Mouse (Mus musculus) CH12.LX (cell line): ENCODE measurements around the gene Gpsm1. TPM values are rescaled to one million over a fixed set of nuclear protein-coding genes. Genes with fewer than 3 reads are reported as not detected.
A peak's percentile ranks its signal among the peaks of the same experiment; 100 is the strongest.

ENCODE experiments used
- DNase-seq: peaks from one replicate; pipeline ENCODE4 v3.0.0-alpha.2; 2013; ENCODE audit errors: extremely low read depth
- H3K27ac ChIP-seq: 2 replicates; pipeline ENCODE4 v1.5.1; 2012; ENCODE audit warnings: low read depth, mild to moderate bottlenecking, control low read depth, moderate library complexity; ENCODE audit not compliant: insufficient read depth
- H3K27me3 ChIP-seq: replicated peaks from 2 replicates; pipeline ENCODE3; 2012; ENCODE audit warnings: inconsistent platforms
- H3K36me3 ChIP-seq, 2 experiments: replicated peaks in 1 of 2; 2 replicates each; pipeline versions ENCODE3 to v1.6.1; 2012; ENCODE audit warnings: inconsistent platforms in 1 of 2, low read length in 1 of 2, mild to moderate bottlenecking in 1 of 2, mixed read lengths in 1 of 2, moderate library complexity in 1 of 2; ENCODE audit not compliant: control insufficient read depth in 1 of 2, insufficient read depth in 1 of 2
- H3K4me1 ChIP-seq, 2 experiments: 2 replicates each; pipeline ENCODE4 v1.6.1; 2012; ENCODE audit warnings: inconsistent platforms in 1 of 2, moderate library complexity in 1 of 2; ENCODE audit not compliant: insufficient read depth in 2 of 2, control insufficient read depth in 1 of 2
- H3K4me2 ChIP-seq: 2 replicates; pipeline ENCODE4 v1.6.1; 2012; ENCODE audit warnings: low read depth, mild to moderate bottlenecking, control low read depth; ENCODE audit not compliant: poor library complexity, insufficient read depth, severe bottlenecking
- H3K4me3 ChIP-seq, 3 experiments: fragments of 150-350 bp in 1 of 3; sonication (generic) in 1 of 3; replicated peaks in 1 of 3; 2 replicates each; pipeline versions ENCODE3 to v1.5.1; 2011 to 2012; ENCODE audit warnings: low read depth in 2 of 3, low read length in 2 of 3, mild to moderate bottlenecking in 2 of 3, moderate library complexity in 2 of 3, control low read depth in 1 of 3, improper control_type of control experiment in 1 of 3, inconsistent platforms in 1 of 3, mixed read lengths in 1 of 3; ENCODE audit not compliant: poor library complexity in 1 of 3
- H3K79me2 ChIP-seq: replicated peaks from 2 replicates; pipeline ENCODE4 v1.6.1; 2012; ENCODE audit warnings: mild to moderate bottlenecking, moderate library complexity; ENCODE audit not compliant: control insufficient read depth, poor library complexity, insufficient read depth, severe bottlenecking; ENCODE audit errors: extremely low read depth
- H3K9ac ChIP-seq: 2 replicates; pipeline ENCODE4 v1.6.1; 2012; ENCODE audit warnings: low read depth, mild to moderate bottlenecking, control low read depth, moderate library complexity; ENCODE audit not compliant: insufficient read depth
- H3K9me3 ChIP-seq: replicated peaks from 2 replicates; pipeline ENCODE3; 2012; ENCODE audit warnings: low read length, inconsistent platforms, mixed read lengths
- BHLHE40 ChIP-seq: IDR thresholded peaks from 2 replicates; pipeline ENCODE4 v1.6.1; 2011; ENCODE audit warnings: mild to moderate bottlenecking, low read depth, low read length, improper control_type of control experiment
- CHD1 ChIP-seq: IDR thresholded peaks from 2 replicates; pipeline ENCODE4 v1.6.1; 2012; ENCODE audit warnings: low read depth, low read length, improper control_type of control experiment, inconsistent platforms
- ETS1 ChIP-seq: conservative IDR thresholded peaks from 2 replicates; pipeline ENCODE4 v1.6.1; 2012; ENCODE audit warnings: low read depth, mild to moderate bottlenecking, inconsistent platforms, low read length, improper control_type of control experiment, moderate library complexity
- HCFC1 ChIP-seq: IDR thresholded peaks from 2 replicates; pipeline ENCODE4 v1.6.1; 2012; ENCODE audit warnings: low read depth, mild to moderate bottlenecking, inconsistent platforms, low read length, improper control_type of control experiment
- KAT2A ChIP-seq: IDR thresholded peaks from 2 replicates; pipeline ENCODE4 v1.6.1; 2012; ENCODE audit warnings: low read length, improper control_type of control experiment, inconsistent platforms; ENCODE audit not compliant: insufficient replicate concordance
- MAX ChIP-seq: IDR thresholded peaks from 2 replicates; pipeline ENCODE4 v1.6.1; 2011; ENCODE audit warnings: low read length, improper control_type of control experiment
- MYC ChIP-seq: IDR thresholded peaks from 2 replicates; pipeline ENCODE4 v1.6.1; 2011; ENCODE audit warnings: low read depth, mild to moderate bottlenecking, improper control_type of control experiment, low read length
- PAX5 ChIP-seq: IDR thresholded peaks from 2 replicates; pipeline ENCODE4 v1.6.1; 2012; ENCODE audit warnings: low read length, inconsistent platforms, mixed read lengths
- POLR2A ChIP-seq: IDR thresholded peaks from 2 replicates; pipeline ENCODE4 v1.6.1; 2011; ENCODE audit warnings: low read depth, mild to moderate bottlenecking, improper control_type of control experiment, low read length
- RAD21 ChIP-seq: IDR thresholded peaks from 2 replicates; pipeline ENCODE4 v1.6.1; 2011; ENCODE audit warnings: low read depth, mild to moderate bottlenecking, low read length, improper control_type of control experiment, moderate library complexity
- SIN3A ChIP-seq: IDR thresholded peaks from 2 replicates; pipeline ENCODE4 v1.6.1; 2012; ENCODE audit warnings: low read length, improper control_type of control experiment, inconsistent platforms
- TBP ChIP-seq: conservative IDR thresholded peaks from 2 replicates; pipeline ENCODE4 v1.6.1; 2011; ENCODE audit warnings: low read depth, low read length, improper control_type of control experiment
- TCF12 ChIP-seq: IDR thresholded peaks from 2 replicates; pipeline ENCODE4 v1.6.1; 2014; ENCODE audit warnings: low read depth, mild to moderate bottlenecking, inconsistent platforms, low read length, improper control_type of control experiment
- UBTF ChIP-seq: IDR thresholded peaks from 2 replicates; pipeline ENCODE4 v1.6.1; 2012; ENCODE audit warnings: low read depth, mild to moderate bottlenecking, inconsistent platforms, low read length, improper control_type of control experiment, moderate library complexity
- ZC3H11A ChIP-seq: IDR thresholded peaks from 2 replicates; pipeline ENCODE4 v1.6.1; 2012; ENCODE audit warnings: low read depth, mild to moderate bottlenecking, inconsistent platforms, low read length, improper control_type of control experiment
- ZKSCAN1 ChIP-seq: IDR thresholded peaks from 2 replicates; pipeline ENCODE4 v1.6.1; 2012; ENCODE audit warnings: low read depth, inconsistent platforms, low read length, improper control_type of control experiment, borderline replicate concordance
- ZMIZ1 ChIP-seq: IDR thresholded peaks from 2 replicates; pipeline ENCODE4 v1.6.1; 2012; ENCODE audit warnings: low read depth, mild to moderate bottlenecking, inconsistent platforms, low read length, improper control_type of control experiment
- dilution Hi-C: fragments of 300-500 bp; cut with MboI; formaldehyde crosslinking; loops from 2 replicates; pipeline ENCODE4 v1.14.3; 2020; ENCODE audit warnings: low sequenced_read_pairs; ENCODE audit not compliant: extremely low pct_unique_long_range_greater_than_20kb, extremely low pct_ligation_motif_present
- in situ Hi-C: fragments of 300-500 bp; cut with MboI; formaldehyde crosslinking; loops from 3 replicates; pipeline ENCODE4 v1.14.3; 2019; ENCODE audit warnings: low sequenced_read_pairs, low pct_ligation_motif_present, low pct_unique_long_range_greater_than_20kb, mixed read lengths
- polyA plus RNA-seq: library from polyadenylated mRNA; unstranded; fragments of >175 nt; gene quantifications from 2 replicates; pipeline ENCODE4 v1.2.1, GENCODE M21; 2012; ENCODE audit warnings: low read depth; ENCODE audit not compliant: insufficient read length
- total RNA-seq, 2 experiments: library from RNA; depleted of rRNA; stranded (reverse); fragments of 300-350 nt in 1 of 2; fragments of >200 nt in 1 of 2; gene quantifications; 2 replicates each; pipeline ENCODE4 v1.2.3; 2012 to 2014

Gene Gpsm1
- total and polyA plus RNA-seq, 3 experiments = 3.2 to 8.1 (median 3.6) TPM

- dilution Hi-C loops = no loop called here
- no peaks in the 10 kb centered on the region for H3K79me2 ChIP-seq
- H3K27me3 ChIP-seq = peaks cover 49% of the 10 kb centered on the region
- peaks cover 14 to 30% of the 10 kb centered on the region in 2 experiments for H3K4me1 ChIP-seq
- H3K4me3 ChIP-seq = no peak overlapping the region
- H3K36me3 ChIP-seq = no peaks in the 10 kb centered on the region
- no peaks in the 10 kb centered on the region for H3K9me3 ChIP-seq
- no peak overlapping the region for H3K27ac ChIP-seq
- H3K4me2 ChIP-seq = no peak overlapping the region
- no peak overlapping the region for H3K9ac ChIP-seq
- DNase-seq = no peak
- TF ChIP-seq KAT2A (no peak), MYC (no peak), ZMIZ1 (no peak)
- in situ Hi-C loops = no loop called here
These were observed 1.9 kb upstream of the Gpsm1 start for GRCm38 (mm10) chr2:26313394-26313793.

GRCm38 (mm10) chr2:26314281-26315071 lies 839 bp upstream of the Gpsm1 start:
- in situ Hi-C loops (no loop called here), dilution Hi-C loops (no loop called here)
- Histone ChIP-seq H3K79me2 (no peaks in the 10 kb centered on the region), H3K36me3 (no peaks in the 10 kb centered on the region), H3K4me3 (no peak overlapping the region), H3K4me1 (peaks cover 14 to 30% of the 10 kb centered on the region in 2 experiments), H3K9ac (no peak overlapping the region), H3K27ac (no peak overlapping the region), H3K4me2 (no peak overlapping the region), H3K9me3 (no peaks in the 10 kb centered on the region)
- DNase-seq = no peak
- TF ChIP-seq MAX (no peak), BHLHE40 (no peak), RAD21 (no peak), ETS1 (no peak), POLR2A (no peak), SIN3A (no peak), HCFC1 (no peak), TBP (no peak), UBTF (no peak), CHD1 (no peak), ZKSCAN1 (no peak)
- TF ChIP-seq, all 38 proteins: peak for 0
- H3K27me3 ChIP-seq = peaks cover 54% of the 10 kb centered on the region

DNA sequence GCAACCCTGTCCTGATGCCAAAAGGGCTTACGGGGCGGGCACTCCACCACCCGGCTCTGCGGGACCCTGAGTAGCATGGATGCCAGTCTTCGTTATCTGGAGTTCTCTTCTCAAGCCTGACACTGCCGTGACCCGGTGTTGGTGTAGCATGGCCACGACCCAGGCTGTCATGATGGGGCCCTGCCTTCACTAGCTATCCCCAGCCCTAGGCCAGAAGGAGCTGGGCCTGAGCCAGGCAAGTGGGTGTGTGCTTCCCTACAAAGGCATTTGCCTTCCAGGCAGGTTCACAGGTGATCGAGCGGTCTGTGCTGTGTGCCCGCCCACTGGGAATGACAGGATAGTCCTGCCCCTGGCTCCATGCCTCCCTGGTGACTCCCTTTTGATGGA lies 603 bp downstream of the Gpsm1 start:
- H3K36me3 ChIP-seq = no peaks in the 10 kb centered on the region
- peak overlapping the region; percentile 43 for H3K4me2 ChIP-seq
- no peak overlapping the region for H3K27ac ChIP-seq
- H3K9me3 ChIP-seq = no peaks in the 10 kb centered on the region
- H3K79me2 ChIP-seq = no peaks in the 10 kb centered on the region
- TF ChIP-seq ZC3H11A (no peak), MYC (no peak), TCF12 (no peak), PAX5 (no peak)
- peaks cover 14 to 28% of the 10 kb centered on the region in 2 experiments for H3K4me1 ChIP-seq
- peak overlapping the region; percentile 60; the same call in 1 of the 2 replicates for H3K9ac ChIP-seq
- dilution Hi-C loops = no loop called here
- in situ Hi-C loops = no loop called here
- peak overlapping the region; percentile 50 to 71 (median 55) for H3K4me3 ChIP-seq
- no peak for DNase-seq
- peaks cover 63% of the 10 kb centered on the region for H3K27me3 ChIP-seq
